Mouse (Mus musculus) liver, postnatal 0 days (tissue): ENCODE results near the gene Arrb2. TPM values are rescaled to one million over a fixed set of nuclear protein-coding genes. Genes with fewer than 3 reads are reported as not detected.
A peak's percentile ranks its signal among the peaks of the same experiment; 100 is the strongest.
"Not testable (repeated sequence)": the region's sequence is repeated elsewhere in the genome, so short reads cannot be mapped to it uniquely, and the experiment has no call there.

Source experiments
- ATAC-seq: fragments of 200-750 bp; cut with Nextera tagmentation; 2 replicates; pipeline ENCODE4 v1.8.0; 2017; ENCODE audit warnings: mild to moderate bottlenecking, moderate library complexity
- DNase-seq: peaks from one replicate; pipeline ENCODE4 v3.0.0-alpha.2; 2016
- H3K27ac ChIP-seq: fragments of 300-500 bp; sonication (generic); 2 replicates; pipeline ENCODE4 v1.5.1; 2014; ENCODE audit warnings: antibody characterized with exemption, moderate library complexity, mild to moderate bottlenecking, low read depth
- H3K27me3 ChIP-seq: fragments of 300-500 bp; sonication (generic); 2 replicates; pipeline ENCODE4 v1.6.1; 2014; ENCODE audit warnings: low read length, control low read depth, mixed read lengths; ENCODE audit not compliant: insufficient read depth
- H3K36me3 ChIP-seq: fragments of 300-500 bp; sonication (generic); replicated peaks from 2 replicates; pipeline ENCODE4 v1.6.1; 2014; ENCODE audit warnings: mild to moderate bottlenecking, control low read depth, low read length, moderate library complexity, mixed read lengths; ENCODE audit not compliant: insufficient read depth
- H3K4me1 ChIP-seq: fragments of 300-500 bp; sonication (generic); 2 replicates; pipeline ENCODE4 v1.6.1; 2014; ENCODE audit warnings: antibody characterized with exemption, mild to moderate bottlenecking, control low read depth; ENCODE audit not compliant: insufficient read depth
- H3K4me2 ChIP-seq: fragments of 300-500 bp; sonication (generic); 2 replicates; pipeline ENCODE4 v1.6.1; 2014; ENCODE audit warnings: low read depth, mild to moderate bottlenecking, low read length, moderate library complexity, mixed read lengths
- H3K4me3 ChIP-seq: fragments of 300-500 bp; sonication (generic); 2 replicates; pipeline ENCODE4 v1.5.1; 2014; ENCODE audit warnings: low read depth, low read length
- H3K9ac ChIP-seq: fragments of 300-500 bp; sonication (generic); replicated peaks from 2 replicates; pipeline ENCODE4 v1.6.1; 2014; ENCODE audit warnings: mild to moderate bottlenecking, moderate library complexity
- H3K9me3 ChIP-seq: fragments of 300-500 bp; sonication (generic); 2 replicates; pipeline ENCODE4 v1.6.1; 2016; ENCODE audit warnings: mild to moderate bottlenecking, control low read depth, low read length, mixed read lengths
- CTCF ChIP-seq: sonication (generic); IDR thresholded peaks from 2 replicates; pipeline ENCODE4 v1.5.1; 2016; ENCODE audit warnings: antibody characterized with exemption, low read depth
- EP300 ChIP-seq: IDR thresholded peaks from 2 replicates; pipeline ENCODE4 v1.6.1; 2016; ENCODE audit warnings: antibody characterized with exemption, low read depth, mild to moderate bottlenecking
- WGBS: fragments of 180-500 bp; shearing (Covaris S2); extraction: QIAGEN DNeasy Blood & Tissue Kit; methylation state at CpG from one replicate; pipeline ENCODE4 v1.1.7; 2014; ENCODE audit not compliant: insufficient replicate concordance; 5-methylcytosine and 5-hydroxymethylcytosine counted together
- polyA plus RNA-seq: library from polyadenylated mRNA; unstranded; fragments of >200 nt; fragmentation: Nextera tagmentation; extraction: Ambion mirVana; gene quantifications from 2 replicates; pipeline ENCODE4 v1.2.1, GENCODE M21; 2015

The Arrb2 gene
- polyA plus RNA-seq, 1 experiment from 2014 or later = 21.8 TPM

DNA sequence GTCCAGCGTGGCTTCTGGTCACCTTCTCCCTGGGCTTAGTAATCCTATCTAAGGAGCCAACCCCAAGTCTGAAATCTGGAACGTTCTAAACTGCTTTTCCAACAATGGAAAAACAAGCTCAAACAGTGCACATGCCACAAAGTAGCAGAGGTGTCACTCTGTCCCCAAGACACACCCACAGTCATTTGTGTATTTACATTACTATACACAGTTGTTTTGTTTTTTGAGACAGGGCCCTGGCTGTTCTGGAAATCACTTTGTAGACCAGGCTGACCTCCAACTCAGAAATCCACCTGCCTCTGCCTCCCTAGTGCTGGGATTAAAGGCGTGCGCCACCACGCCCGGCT, 22.2 kb upstream of the Arrb2 start:
- Histone ChIP-seq H3K9me3 (no peaks in the 10 kb centered on the region), H3K4me1 (peaks cover 19% of the 10 kb centered on the region), H3K36me3 (peaks cover 5% of the 10 kb centered on the region; the same call in 1 of the 2 replicates), H3K9ac (peak overlapping the region; percentile 80), H3K27me3 (no peaks in the 10 kb centered on the region), H3K4me3 (peak overlapping the region; percentile 80), H3K27ac (peak overlapping the region; percentile 74), H3K4me2 (peak overlapping the region; percentile 73)
- TF ChIP-seq EP300 (no peak), CTCF (no peak)
- DNase-seq (no peak), ATAC-seq (peak; percentile 34)
- 52% methylated on average over 6 of the region's 6 CpGs for WGBS

DNA sequence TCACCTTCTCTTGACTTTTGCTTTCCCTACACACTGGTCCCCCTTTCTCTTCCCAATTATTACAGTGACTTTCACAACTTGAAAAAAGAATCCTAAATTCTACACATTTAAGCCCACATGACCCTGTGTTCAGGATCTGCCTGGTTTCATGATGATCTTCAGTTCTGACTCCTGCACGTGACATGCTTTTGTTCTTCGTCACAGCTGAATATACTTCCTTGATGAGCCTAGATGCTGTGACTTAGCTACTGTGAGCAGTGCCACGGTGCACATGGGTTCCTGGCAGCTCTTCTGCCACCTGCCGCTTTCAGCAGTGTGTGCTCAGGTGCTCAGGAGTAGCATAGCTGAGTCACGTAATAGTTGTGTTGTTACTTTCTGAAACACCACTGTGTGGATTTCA, 19.8 kb upstream of the Arrb2 start:
- DNase-seq = no peak
- Histone ChIP-seq H3K9ac (no peak overlapping the region), H3K27me3 (no peaks in the 10 kb centered on the region), H3K4me3 (no peak overlapping the region), H3K36me3 (no peaks in the 10 kb centered on the region), H3K4me1 (peaks cover 19% of the 10 kb centered on the region), H3K9me3 (no peaks in the 10 kb centered on the region), H3K27ac (no peak overlapping the region), H3K4me2 (no peak overlapping the region)
- TF ChIP-seq EP300 (no peak), CTCF (no peak)
- no peak for ATAC-seq
- WGBS = 77% methylated on average over 5 of the region's 5 CpGs

DNA sequence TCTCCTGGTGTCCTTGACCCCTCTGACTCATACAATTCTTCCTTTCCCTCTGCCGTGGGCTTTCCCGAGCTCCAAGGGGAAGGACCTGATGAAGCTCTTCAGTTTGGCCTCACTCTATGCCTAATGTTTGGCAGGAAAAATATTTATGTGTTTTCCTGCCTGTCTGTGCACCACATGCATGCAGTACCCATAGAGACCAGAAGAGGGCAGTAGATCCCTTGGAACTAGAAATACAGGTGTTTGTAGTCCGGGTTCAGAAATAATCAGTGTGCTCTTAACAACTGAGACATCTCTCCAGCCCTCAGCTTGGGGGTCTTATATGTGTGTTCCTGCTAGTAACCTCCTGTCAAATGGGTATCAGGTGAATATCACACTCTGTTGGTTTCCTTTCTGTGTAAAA, 18.5 kb upstream of the Arrb2 start:
- H3K36me3 ChIP-seq = no peaks in the 10 kb centered on the region
- no peaks in the 10 kb centered on the region for H3K27me3 ChIP-seq
- H3K27ac ChIP-seq = no peak overlapping the region
- WGBS = under 1% methylated on average over 3 of the region's 3 CpGs
- DNase-seq (peak; percentile 84), ATAC-seq (no peak)
- no peak overlapping the region for H3K4me2 ChIP-seq
- H3K4me1 ChIP-seq = peaks cover 10% of the 10 kb centered on the region
- no peak overlapping the region for H3K4me3 ChIP-seq
- peak; percentile 97 for TF ChIP-seq CTCF
- no peak for TF ChIP-seq EP300
- H3K9ac ChIP-seq = no peak overlapping the region
- no peaks in the 10 kb centered on the region for H3K9me3 ChIP-seq

DNA sequence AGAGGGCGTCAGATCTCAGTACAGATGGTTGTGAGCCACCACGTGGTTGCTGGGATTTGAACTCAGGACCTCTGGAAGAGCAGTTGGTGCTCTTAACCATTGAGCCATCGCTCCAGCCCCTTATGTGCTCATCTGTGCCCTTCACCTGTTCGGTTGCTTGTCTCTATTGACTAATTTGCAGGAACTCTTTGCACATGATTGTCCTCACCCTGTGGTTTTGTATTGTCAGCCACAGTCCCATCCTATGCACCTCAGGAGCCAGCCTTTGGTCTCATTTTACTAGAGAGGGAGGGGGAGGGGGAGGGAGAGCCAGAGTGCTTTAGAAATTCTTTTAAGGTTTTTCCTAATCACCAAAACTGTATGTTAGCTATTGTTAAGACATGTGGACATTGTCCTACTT, 14.2 kb upstream of the Arrb2 start:
- no peak overlapping the region for H3K27ac ChIP-seq
- ATAC-seq = 0 out of 2 replicates have a peak, but pooled peaks have one; percentile 19
- H3K4me1 ChIP-seq = no peaks in the 10 kb centered on the region
- no peaks in the 10 kb centered on the region for H3K36me3 ChIP-seq
- no peaks in the 10 kb centered on the region for H3K27me3 ChIP-seq
- TF ChIP-seq CTCF (no peak), EP300 (no peak)
- no peak overlapping the region for H3K4me3 ChIP-seq
- 49% methylated on average over 4 of the region's 4 CpGs for WGBS
- no peak overlapping the region for H3K4me2 ChIP-seq
- DNase-seq = no peak
- no peak overlapping the region for H3K9ac ChIP-seq
- H3K9me3 ChIP-seq = no peaks in the 10 kb centered on the region

DNA sequence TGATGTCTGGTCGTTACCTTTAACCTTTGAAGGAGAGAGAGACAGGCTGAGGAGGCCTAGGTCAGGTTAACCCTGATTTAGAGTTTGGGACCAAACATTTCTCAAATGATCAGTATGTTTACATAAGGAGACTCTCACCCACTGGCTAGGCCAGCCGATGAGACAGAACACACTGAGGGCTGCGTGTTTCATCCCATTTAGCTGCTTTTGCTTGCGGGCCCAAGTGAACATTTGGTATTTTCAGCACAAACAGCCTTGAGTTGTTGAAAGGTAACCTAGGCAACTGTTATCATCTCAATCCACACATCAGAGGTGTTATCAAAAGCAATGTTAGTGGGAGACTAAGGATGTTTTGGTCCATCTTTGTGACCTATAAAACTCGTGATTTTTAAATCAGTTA, 12.9 kb upstream of the Arrb2 start:
- DNase-seq (no peak), ATAC-seq (no peak)
- TF ChIP-seq EP300 = no peak
- TF ChIP-seq CTCF = no peak
- Histone ChIP-seq H3K4me2 (no peak overlapping the region), H3K27me3 (no peaks in the 10 kb centered on the region), H3K4me3 (no peak overlapping the region), H3K36me3 (no peaks in the 10 kb centered on the region), H3K4me1 (no peaks in the 10 kb centered on the region), H3K9me3 (no peaks in the 10 kb centered on the region), H3K27ac (no peak overlapping the region), H3K9ac (no peak overlapping the region)
- WGBS = 53% methylated on average over 5 of the region's 5 CpGs

DNA sequence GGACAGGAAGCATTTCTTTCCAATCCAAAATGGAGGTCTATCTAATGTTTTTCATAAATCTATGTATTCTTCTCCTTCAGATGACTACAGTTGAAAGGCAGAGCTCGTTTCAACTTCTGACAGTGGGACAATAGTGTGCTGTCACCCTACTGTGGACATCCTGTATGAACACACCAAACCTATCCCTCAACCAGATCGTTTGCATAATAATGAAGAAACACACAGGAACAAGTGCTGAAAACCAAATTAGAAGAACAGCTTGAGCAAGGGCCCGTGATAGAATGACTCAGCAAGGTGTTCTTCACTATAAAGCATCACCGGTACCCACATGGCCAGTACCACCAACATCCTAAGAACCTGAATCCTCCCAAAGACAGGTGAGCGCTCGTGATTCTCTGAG, 5.8 kb upstream of the Arrb2 start:
- not testable (repeated sequence) for H3K36me3 ChIP-seq, H3K4me1 ChIP-seq, H3K27ac ChIP-seq, H3K4me2 ChIP-seq, H3K9me3 ChIP-seq, H3K27me3 ChIP-seq, H3K4me3 ChIP-seq, ATAC-seq, DNase-seq, H3K9ac ChIP-seq
- WGBS = 69% methylated on average over 6 of the region's 6 CpGs

DNA sequence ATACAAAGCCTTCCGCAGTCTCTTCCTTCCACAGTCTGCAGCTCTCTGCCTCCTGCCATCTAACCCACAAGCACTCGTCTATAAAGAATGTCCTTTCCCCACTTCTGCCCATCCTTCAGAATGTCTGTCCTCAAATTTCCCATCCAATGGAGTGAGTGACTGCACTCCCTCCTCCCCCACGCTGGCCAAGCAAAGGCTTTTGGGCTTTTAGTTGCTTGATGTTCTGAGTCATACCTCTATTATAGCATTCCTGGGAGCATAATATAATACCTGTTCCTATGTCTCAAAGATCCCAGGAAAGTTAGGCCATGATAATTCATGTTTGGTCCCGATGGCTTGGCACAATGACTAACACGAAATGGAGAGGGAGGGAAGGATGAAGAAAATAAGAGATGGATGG, 861 bp upstream of the Arrb2 start:
- 45% methylated on average over 5 of the region's 5 CpGs for WGBS
- Histone ChIP-seq H3K4me2 (peak overlapping the region; percentile 96), H3K9me3 (no peaks in the 10 kb centered on the region), H3K27ac (peak overlapping the region; percentile 88; the same call in 1 of the 2 replicates), H3K4me1 (peaks cover 26% of the 10 kb centered on the region), H3K9ac (no peak overlapping the region), H3K27me3 (no peaks in the 10 kb centered on the region), H3K4me3 (peak overlapping the region; percentile 79; the same call in 1 of the 2 replicates), H3K36me3 (peaks cover 12% of the 10 kb centered on the region)
- TF ChIP-seq EP300 = no peak
- TF ChIP-seq CTCF = no peak
- ATAC-seq (no peak), DNase-seq (no peak)
